Mouse (Mus musculus): ENCODE results near the gene Nr4a3.

DNA sequence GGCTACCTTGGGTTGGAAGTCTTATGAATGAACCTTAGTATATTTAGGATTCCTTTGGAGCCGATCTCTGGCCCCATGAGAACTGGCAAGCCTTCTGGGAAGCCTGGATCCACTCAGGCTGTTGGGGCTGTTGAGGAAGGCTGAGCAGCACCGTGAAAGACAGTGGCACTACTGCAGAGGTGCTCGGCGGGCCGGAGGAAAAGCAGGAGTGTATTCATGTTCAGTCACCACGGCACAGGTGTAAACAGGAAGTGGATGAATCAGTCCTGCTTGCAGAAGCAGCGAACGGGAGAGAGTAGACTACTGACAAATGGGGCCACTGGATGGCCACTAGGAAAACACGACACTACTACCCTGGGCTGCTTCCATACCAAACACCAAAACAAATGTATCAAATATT is 10.7 kb upstream of the Nr4a3 start:
- TF ChIP-seq POLR2A (IDR thresholded peaks at IDR 0.05; ENCODE audit: low read depth, low read length) (no peak), CTCF (IDR thresholded peaks at IDR 0.05; ENCODE audit: extremely low read depth, insufficient read length, insufficient replicate concordance, low read depth, low read length) (no peak)

Data from small intestine, adult 2 months (tissue).